Mouse (Mus musculus): ENCODE measurements at regions not wholly inside any gene's neighbourhood (a gene's known extent, or its start where the extent isn't known, plus 50 kb on each side); places are given as distances from the start of the nearest gene placed in this dataset.

- TF ChIP-seq CTCF (IDR thresholded peaks at IDR 0.05; ENCODE audit: control insufficient read depth, insufficient read depth, insufficient read length) (no peak), FOSL1 (IDR thresholded peaks at IDR 0.05; ENCODE audit: insufficient read depth, low read length, poor library complexity, severe bottlenecking) (no peak), CEBPB (IDR thresholded peaks at IDR 0.05; ENCODE audit: low read depth) (no peak)
These were observed 361.9 kb downstream of the En1 start for GRCm38 (mm10) chr1:120964179-120964517.
